In genomic region chr12:8619827-8620677, GRCm38 (mm10) we compare ENCODE assay signal across 13 mouse cellular contexts. TPM values are rescaled to one million over a fixed set of nuclear protein-coding genes. Genes with fewer than 3 reads are reported as not detected.
DNase-seq lines count a peak whose midpoint lies in the region; ATAC-seq lines count a peak whose summit lies in the region.
"Had no signal": no experiment of that assay in that cellular context is flagged by ENCODE, and none has a peak within 500 bp of the region (broad histone marks: within the 10 kb centered on the region; RNA-seq: fewer than 3 reads in every experiment).

No protein-coding gene starts in this region.

- no peaks in the 10 kb centered on the region for H3K27me3 ChIP-seq in kidney, embryonic 14.5 days (ENCODE audit: control insufficient read depth, insufficient read depth, low read length)
- no peaks in the 10 kb centered on the region for H3K27me3 ChIP-seq in hindbrain, embryonic 15.5 days
- H3K27me3 ChIP-seq in midbrain, embryonic 16.5 days (ENCODE audit: control insufficient read depth, insufficient read depth, low read depth, low read length) = no peaks in the 10 kb centered on the region
- no peaks in the 10 kb centered on the region for H3K27me3 ChIP-seq in heart, embryonic 10.5 days (ENCODE audit: insufficient read depth, poor library complexity, severe bottlenecking)
- H3K27me3 ChIP-seq: heart, embryonic 13.5 days had no signal

- H3K27ac ChIP-seq in kidney, embryonic 14.5 days (ENCODE audit: low read depth, low read length) = no peak overlapping the region
- H3K27ac ChIP-seq in hindbrain, embryonic 15.5 days (replicated peaks) = no peak overlapping the region
- no peak overlapping the region for H3K27ac ChIP-seq in midbrain, embryonic 16.5 days (ENCODE audit: low read length)
- H3K27ac ChIP-seq in heart, embryonic 10.5 days = no peak overlapping the region
- H3K27ac ChIP-seq: heart, embryonic 13.5 days had no signal

- no peak overlapping the region for H3K9ac ChIP-seq in kidney, embryonic 14.5 days (ENCODE audit: low read depth, low read length)
- H3K9ac ChIP-seq in hindbrain, embryonic 15.5 days = no peak overlapping the region
- no peak overlapping the region for H3K9ac ChIP-seq in midbrain, embryonic 16.5 days (ENCODE audit: low read depth, low read length)
- H3K9ac ChIP-seq: heart, embryonic 13.5 days had no signal

- H3K4me3 ChIP-seq in kidney, embryonic 14.5 days (ENCODE audit: low read length) = no peak overlapping the region
- no peak overlapping the region for H3K4me3 ChIP-seq in hindbrain, embryonic 15.5 days
- no peak overlapping the region for H3K4me3 ChIP-seq in midbrain, embryonic 16.5 days (ENCODE audit: low read depth, low read length)
- H3K4me3 ChIP-seq in heart, embryonic 10.5 days = no peak overlapping the region
- H3K4me3 ChIP-seq: heart, embryonic 13.5 days had no signal

- 0 out of 2 replicates have a peak, but pooled peaks have one; percentile 46 for ATAC-seq in kidney, embryonic 14.5 days (ENCODE audit: low FRiP score, low TSS enrichment)
- peak; percentile 60 for ATAC-seq in activated CD4-positive, CD25-positive, alpha-beta regulatory T cell, adult 4 months
- ATAC-seq in hindbrain, embryonic 15.5 days (ENCODE audit: low FRiP score, low read depth) = peak; percentile 54; the same call in 1 of the 2 replicates
- peak; percentile 45; the same call in 1 of the 2 replicates for ATAC-seq in midbrain, embryonic 16.5 days

- no peaks in the 10 kb centered on the region for H3K4me1 ChIP-seq in kidney, embryonic 14.5 days (ENCODE audit: control insufficient read depth, insufficient read depth, low read length)
- no peaks in the 10 kb centered on the region for H3K4me1 ChIP-seq in hindbrain, embryonic 15.5 days (replicated peaks)
- H3K4me1 ChIP-seq in midbrain, embryonic 16.5 days (ENCODE audit: control insufficient read depth, insufficient read depth, low read length) = no peaks in the 10 kb centered on the region
- no peaks in the 10 kb centered on the region for H3K4me1 ChIP-seq in heart, embryonic 10.5 days
- H3K4me1 ChIP-seq: heart, embryonic 13.5 days had no signal

- H3K9me3 ChIP-seq in kidney, embryonic 14.5 days (ENCODE audit: control insufficient read depth, low read length) = no peaks in the 10 kb centered on the region
- no peaks in the 10 kb centered on the region for H3K9me3 ChIP-seq in hindbrain, embryonic 15.5 days
- no peaks in the 10 kb centered on the region for H3K9me3 ChIP-seq in midbrain, embryonic 16.5 days (replicated peaks; ENCODE audit: control insufficient read depth, low read length, poor library complexity, severe bottlenecking)
- H3K9me3 ChIP-seq in heart, embryonic 10.5 days = no peaks in the 10 kb centered on the region
- H3K9me3 ChIP-seq: heart, embryonic 13.5 days had no signal

- H3K4me2 ChIP-seq in kidney, embryonic 14.5 days (replicated peaks; ENCODE audit: low read depth, low read length) = no peak overlapping the region
- H3K4me2 ChIP-seq in hindbrain, embryonic 15.5 days = no peak overlapping the region
- no peak overlapping the region for H3K4me2 ChIP-seq in midbrain, embryonic 16.5 days (ENCODE audit: low read length)
- H3K4me2 ChIP-seq: heart, embryonic 13.5 days had no signal

- 96% methylated on average over 9 of the region's 9 CpGs for WGBS in kidney, embryonic 14.5 days
- WGBS in hindbrain, embryonic 15.5 days = 67% methylated on average over 9 of the region's 9 CpGs
- 80% methylated on average over 9 of the region's 9 CpGs for WGBS in midbrain, embryonic 16.5 days
- WGBS in heart, embryonic 10.5 days = 90% methylated on average over 9 of the region's 9 CpGs

- no peaks in the 10 kb centered on the region for H3K36me3 ChIP-seq in kidney, embryonic 14.5 days (ENCODE audit: control insufficient read depth, insufficient read depth, low read length)
- no peaks in the 10 kb centered on the region for H3K36me3 ChIP-seq in hindbrain, embryonic 15.5 days
- H3K36me3 ChIP-seq in midbrain, embryonic 16.5 days (ENCODE audit: control insufficient read depth, insufficient read depth, low read length) = 0 out of 2 replicates have a peak, but pooled peaks cover 3% of the 10 kb centered on the region
- 0 out of 2 replicates have a peak, but pooled peaks cover 4% of the 10 kb centered on the region for H3K36me3 ChIP-seq in heart, embryonic 10.5 days

- no peak for DNase-seq in kidney, postnatal 4 days
- no peak for DNase-seq in ovary, postnatal 14 days (ENCODE audit: low spot score)
- DNase-seq in heart, embryonic 10.5 days (ENCODE audit: low spot score) = no peak
- no peak for DNase-seq in c-Kit-positive CD71-positive TER-119-positive erythroid progenitor cells, embryonic 14.5 days (ENCODE audit: low spot score)
- DNase-seq: adrenal gland, postnatal 10 days; cerebellum, postnatal 10 days; kidney, postnatal 36 days had no signal

RNA-seq across cellular contexts. Expression of gene Slc7a15, which starts 21.2 kb away (rescaled TPM):
- not detected in 2 replicates for polyA plus RNA-seq in kidney, embryonic 14.5 days (2014; fragmentation: Nextera tagmentation; extraction: Ambion mirVana)
- not detected for polyA plus RNA-seq in activated CD4-positive, CD25-positive, alpha-beta regulatory T cell, adult 4 months (2017; shearing (Covaris generic))
- not detected in 2 replicates for polyA plus RNA-seq in hindbrain, embryonic 15.5 days (2015; fragmentation: Nextera tagmentation; extraction: Ambion mirVana)
- not detected in 2 replicates for polyA plus RNA-seq in midbrain, embryonic 16.5 days (2015; fragmentation: Nextera tagmentation; extraction: Ambion mirVana)
- polyA plus RNA-seq in heart, embryonic 10.5 days (2016; fragmentation: Nextera tagmentation; extraction: Ambion mirVana) = not detected in 2 replicates
- polyA plus RNA-seq: heart, embryonic 13.5 days; limb, embryonic 14.5 days had no signal

RNA-seq across cellular contexts. Expression of gene Pum2, which starts 53.9 kb away (rescaled TPM):
- polyA plus RNA-seq in kidney, embryonic 14.5 days (2014; fragmentation: Nextera tagmentation; extraction: Ambion mirVana) = 62.8 and 71.9 TPM in 2 replicates
- polyA plus RNA-seq in activated CD4-positive, CD25-positive, alpha-beta regulatory T cell, adult 4 months (2017; shearing (Covaris generic)) = 10 to 100 TPM; 55.7 to 63.1 TPM
- 46.8 and 46.9 TPM in 2 replicates for polyA plus RNA-seq in hindbrain, embryonic 15.5 days (2015; fragmentation: Nextera tagmentation; extraction: Ambion mirVana)
- 48.9 and 55.1 TPM in 2 replicates for polyA plus RNA-seq in midbrain, embryonic 16.5 days (2015; fragmentation: Nextera tagmentation; extraction: Ambion mirVana)
- 37.3 and 42.5 TPM in 2 replicates for polyA plus RNA-seq in heart, embryonic 10.5 days (2016; fragmentation: Nextera tagmentation; extraction: Ambion mirVana)
